Mouse (Mus musculus) left cerebral cortex, adult 11 months (tissue): ENCODE results near the gene Mmp24.

Experiments
- DNase-seq: peaks from one replicate; pipeline ENCODE4 v3.0.0; 2022; ENCODE audit warnings: low spot score

Mmp24 gene

DNA sequence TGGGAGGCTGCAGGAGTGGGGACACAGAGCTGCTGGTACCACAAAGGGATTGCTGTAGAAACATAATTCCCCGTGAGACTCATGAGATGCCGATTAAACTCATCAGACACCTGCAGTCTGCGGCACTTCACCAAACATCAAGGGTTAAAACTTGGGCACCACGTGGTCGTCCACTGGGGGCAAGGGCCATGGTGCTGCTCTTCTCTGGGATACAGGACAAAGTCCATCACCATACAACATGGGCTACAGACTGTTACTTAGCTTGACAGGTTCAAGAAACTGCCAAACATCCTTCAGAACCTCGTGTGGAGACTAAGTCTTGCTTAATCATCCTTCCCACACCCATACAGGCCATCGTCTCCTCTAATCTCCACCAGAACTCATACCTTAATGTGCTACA lies 85.0 kb downstream of the Mmp24 start:
- no peak for DNase-seq

DNA sequence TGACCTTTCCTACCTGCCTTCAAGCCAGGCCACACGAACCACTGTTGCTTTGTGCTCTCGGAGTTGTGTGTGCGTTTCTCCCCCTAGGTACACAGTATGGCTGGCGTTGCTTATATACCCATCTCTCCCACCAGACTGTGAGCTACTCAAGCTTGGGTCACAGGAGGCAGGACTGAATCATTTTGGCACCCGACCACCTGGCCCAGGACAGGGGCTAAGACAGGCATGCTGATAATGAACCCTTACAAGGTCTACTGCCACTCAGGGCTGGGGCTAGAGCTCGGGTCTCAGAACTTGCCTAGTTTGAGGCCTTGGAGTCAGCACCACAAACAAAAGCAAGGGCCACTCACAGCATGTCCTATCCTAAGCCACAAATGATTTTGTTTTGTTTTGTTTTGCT lies 86.4 kb downstream of the Mmp24 start:
- DNase-seq = no peak

DNA sequence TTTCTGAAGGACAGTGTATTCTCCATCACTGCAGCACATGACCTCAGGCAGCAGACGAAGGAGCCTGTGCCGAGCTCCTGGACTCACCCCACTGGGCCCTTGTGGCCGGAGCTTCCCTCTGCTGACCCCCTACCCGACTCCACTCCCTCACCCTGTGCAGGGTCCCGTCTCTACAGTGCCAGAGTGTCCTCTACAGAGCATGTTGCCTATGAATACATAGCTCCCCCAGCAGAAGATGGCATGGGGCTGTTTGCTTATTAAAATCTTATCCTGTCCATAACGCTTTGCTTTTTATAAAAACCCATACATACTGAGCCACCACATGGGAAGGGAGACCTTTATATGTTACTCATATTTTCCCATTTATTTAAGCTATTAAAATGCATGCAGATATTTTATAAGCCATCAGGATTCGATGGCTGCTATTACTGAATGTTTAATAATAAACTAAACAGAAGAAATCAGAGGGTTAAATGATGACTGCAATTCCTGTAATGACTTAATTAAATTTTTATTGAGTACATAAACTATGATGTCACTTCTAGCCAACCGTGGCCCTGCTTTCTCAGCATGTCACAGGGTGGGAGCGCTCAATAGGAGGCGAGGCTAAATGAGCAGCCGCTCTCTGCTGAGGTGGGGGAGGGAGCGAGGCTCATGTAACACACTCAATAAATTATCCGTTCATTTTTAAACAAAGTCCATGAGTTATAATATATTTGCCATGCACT lies 87.6 kb downstream of the Mmp24 start:
- DNase-seq = no peak

DNA sequence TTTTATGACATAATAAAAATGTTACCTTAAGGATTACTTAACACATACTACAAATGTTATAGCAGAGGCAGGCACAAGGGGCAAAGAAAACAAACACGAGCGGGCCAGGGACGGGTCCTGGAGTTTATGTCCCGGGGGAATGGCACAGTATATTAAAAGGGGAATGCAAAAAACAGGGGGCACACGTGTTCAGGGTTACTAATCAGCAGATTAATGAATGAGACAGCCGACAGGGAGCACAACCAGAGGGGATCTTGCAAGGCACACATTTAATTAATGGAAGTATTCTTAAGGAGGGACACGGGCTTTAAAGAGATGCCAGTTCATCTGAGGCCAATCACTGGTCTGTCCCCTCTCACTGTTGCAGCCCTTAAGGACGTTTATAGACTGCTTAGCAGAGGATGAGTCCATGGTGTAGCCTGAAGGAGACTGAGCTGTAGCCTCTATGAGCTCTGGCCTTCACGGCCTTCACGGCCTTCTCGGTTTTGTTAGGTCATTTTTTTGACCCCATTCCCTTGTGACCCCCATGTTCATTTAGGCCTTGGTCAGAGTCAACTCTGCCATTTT lies 88.2 kb downstream of the Mmp24 start:
- DNase-seq = no peak
